Mouse (Mus musculus) hindbrain, embryonic 16.5 days (tissue): ENCODE measurements around the gene Hdac9. TPM values are rescaled to one million over a fixed set of nuclear protein-coding genes. Genes with fewer than 3 reads are reported as not detected.

Source experiments
- ATAC-seq: fragments of 200-750 bp; cut with Nextera tagmentation; 2 replicates; pipeline ENCODE4 v1.8.0; 2017; ENCODE audit warnings: moderate TSS enrichment, moderate library complexity
- H3K27ac ChIP-seq: fragments of 300-500 bp; sonication (generic); 2 replicates; pipeline ENCODE4 v1.5.1; 2014; ENCODE audit warnings: low read depth, mild to moderate bottlenecking, control low read depth, low read length, moderate library complexity
- H3K27me3 ChIP-seq: fragments of 300-500 bp; sonication (generic); replicated peaks from 2 replicates; pipeline ENCODE4 v1.6.1; 2014; ENCODE audit warnings: low read length; ENCODE audit not compliant: control insufficient read depth, insufficient read depth
- H3K36me3 ChIP-seq: fragments of 300-500 bp; sonication (generic); 2 replicates; pipeline ENCODE4 v1.6.1; 2014; ENCODE audit warnings: mild to moderate bottlenecking, low read length, moderate library complexity, mixed read lengths; ENCODE audit not compliant: control insufficient read depth, insufficient read depth
- H3K4me1 ChIP-seq: fragments of 300-500 bp; sonication (generic); 2 replicates; pipeline ENCODE4 v1.6.1; 2014; ENCODE audit warnings: low read depth, low read length; ENCODE audit not compliant: control insufficient read depth, insufficient read depth
- H3K4me2 ChIP-seq: fragments of 300-500 bp; sonication (generic); 2 replicates; pipeline ENCODE4 v1.6.1; 2014; ENCODE audit warnings: mild to moderate bottlenecking, low read length, control low read depth, moderate library complexity
- H3K4me3 ChIP-seq: fragments of 300-500 bp; sonication (generic); 2 replicates; pipeline ENCODE4 v1.5.1; 2014; ENCODE audit warnings: mild to moderate bottlenecking, low read length, control low read depth, moderate library complexity
- H3K9ac ChIP-seq: fragments of 300-500 bp; sonication (generic); 2 replicates; pipeline ENCODE4 v1.6.1; 2014; ENCODE audit warnings: low read depth, mild to moderate bottlenecking, control low read depth, low read length, moderate library complexity
- H3K9me3 ChIP-seq: fragments of 300-500 bp; sonication (generic); 2 replicates; pipeline ENCODE4 v1.6.1; 2014; ENCODE audit warnings: mild to moderate bottlenecking, low read length, moderate library complexity; ENCODE audit not compliant: control insufficient read depth
- WGBS: fragments of 180-500 bp; shearing (Covaris S2); extraction: QIAGEN DNeasy Blood & Tissue Kit; methylation state at CpG from one replicate; pipeline ENCODE4 v1.1.7; 2014; 5-methylcytosine and 5-hydroxymethylcytosine counted together
- polyA plus RNA-seq: library from polyadenylated mRNA; unstranded; fragments of >200 nt; fragmentation: Nextera tagmentation; extraction: Ambion mirVana; gene quantifications from 2 replicates; pipeline ENCODE4 v1.2.1, GENCODE M21; 2015

Gene Hdac9
- polyA plus RNA-seq, 1 experiment from 2014 or later = 10.4 TPM

DNA sequence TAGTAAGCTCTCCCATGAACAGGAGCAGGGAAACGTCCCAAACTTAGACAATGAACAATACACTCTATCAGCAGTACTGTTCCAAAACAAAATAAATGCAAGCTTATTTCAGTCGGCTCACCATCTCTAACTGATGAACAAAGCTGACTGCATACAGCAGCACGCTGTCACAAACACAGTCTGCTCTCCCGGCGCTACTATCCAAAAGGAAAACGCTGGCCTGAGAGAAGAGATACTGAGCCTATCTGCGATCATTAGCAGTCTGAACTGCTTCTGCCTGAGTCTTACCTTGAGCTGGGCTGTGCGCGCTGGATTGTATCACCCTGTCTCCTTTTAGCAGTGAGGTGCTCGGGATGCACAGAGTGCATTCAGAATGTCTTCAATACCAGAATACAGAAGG lies 299.1 kb downstream of the Hdac9 start:
- 0 out of 2 replicates have a peak, but pooled peaks have one; percentile 48 for ATAC-seq
- WGBS = 53% methylated on average over 10 of the region's 10 CpGs
- peak overlapping the region; percentile 30 for H3K4me2 ChIP-seq

DNA sequence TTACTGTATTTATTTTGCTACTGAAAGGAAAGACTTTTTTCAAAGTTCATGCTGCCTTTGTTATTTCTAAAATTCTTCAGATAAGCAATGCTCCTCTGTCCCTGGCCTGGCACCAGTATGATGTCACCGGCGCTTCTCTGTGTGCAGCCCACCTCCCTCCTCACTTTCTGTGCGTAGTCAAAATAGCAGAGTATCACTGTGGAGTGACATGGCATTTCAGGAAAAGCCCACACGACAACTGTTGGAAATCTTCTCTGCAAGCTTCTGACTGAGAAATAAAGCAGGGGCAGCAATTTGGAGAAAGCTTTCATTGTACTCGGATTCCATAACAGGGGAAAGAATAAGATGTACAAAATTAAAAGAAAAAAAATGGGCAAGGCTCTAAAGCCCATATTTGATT lies 302.1 kb downstream of the Hdac9 start:
- Histone ChIP-seq H3K36me3 (no peaks in the 10 kb centered on the region), H3K9ac (no peak overlapping the region), H3K27ac (no peak overlapping the region), H3K4me3 (no peak overlapping the region), H3K27me3 (no peaks in the 10 kb centered on the region), H3K4me2 (no peak overlapping the region), H3K9me3 (no peaks in the 10 kb centered on the region), H3K4me1 (no peaks in the 10 kb centered on the region)
- WGBS = 63% methylated on average over 5 of the region's 5 CpGs
- ATAC-seq = no peak

More for the DNA sequence above, 299.1 kb downstream of the Hdac9 start:
- peak overlapping the region; percentile 9; the same call in 1 of the 2 replicates for H3K9ac ChIP-seq
- H3K36me3 ChIP-seq = no peaks in the 10 kb centered on the region
- H3K27ac ChIP-seq = no peak overlapping the region
- H3K4me3 ChIP-seq = peak overlapping the region; percentile 15
- H3K9me3 ChIP-seq = no peaks in the 10 kb centered on the region
- H3K27me3 ChIP-seq = no peaks in the 10 kb centered on the region
- no peaks in the 10 kb centered on the region for H3K4me1 ChIP-seq

DNA sequence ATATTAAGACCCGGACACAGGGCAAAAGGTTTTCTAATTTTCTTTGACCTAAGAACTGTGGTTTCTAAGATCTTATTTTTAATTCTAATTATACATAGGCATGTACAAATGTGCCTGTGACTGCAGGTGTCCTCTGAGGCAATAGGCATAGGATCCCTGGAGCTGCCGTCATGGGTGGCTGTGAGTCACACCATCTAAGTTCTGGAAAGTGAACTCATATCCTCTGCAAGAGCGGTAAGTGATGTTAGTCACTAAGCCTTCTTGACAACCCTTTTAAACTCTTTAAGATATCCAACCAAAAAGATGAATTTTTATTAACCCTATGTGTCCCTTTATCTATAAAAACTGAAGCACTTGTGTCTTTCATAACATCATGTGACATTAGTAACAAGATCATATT lies 304.4 kb downstream of the Hdac9 start:
- Histone ChIP-seq H3K4me3 (no peak overlapping the region), H3K4me2 (no peak overlapping the region), H3K27me3 (no peaks in the 10 kb centered on the region), H3K9me3 (no peaks in the 10 kb centered on the region), H3K27ac (no peak overlapping the region), H3K4me1 (no peaks in the 10 kb centered on the region), H3K9ac (no peak overlapping the region), H3K36me3 (no peaks in the 10 kb centered on the region)
- no peak for ATAC-seq
- 96% methylated on average over 3 of the region's 3 CpGs for WGBS

DNA sequence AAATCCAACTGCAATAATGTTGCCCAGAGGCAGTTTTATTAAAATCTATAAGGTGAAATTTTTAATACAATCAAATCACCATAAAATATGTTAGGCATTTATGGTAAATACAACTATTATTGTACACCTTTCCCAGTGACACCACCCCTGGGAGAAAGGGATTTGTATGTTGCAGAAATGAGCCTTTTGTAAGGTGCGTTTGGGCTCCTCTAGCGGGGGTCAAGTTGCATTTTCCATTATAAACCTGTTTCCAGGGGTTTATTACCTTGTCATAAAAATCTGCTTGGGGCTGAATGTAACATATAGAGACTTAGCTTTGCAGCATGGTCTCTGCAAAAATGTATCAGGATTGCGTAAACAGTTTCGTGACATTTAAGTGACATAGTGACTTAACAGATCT lies 312.4 kb downstream of the Hdac9 start:
- H3K27ac ChIP-seq = no peak overlapping the region
- H3K4me3 ChIP-seq = no peak overlapping the region
- H3K36me3 ChIP-seq = no peaks in the 10 kb centered on the region
- 83% methylated on average over 4 of the region's 4 CpGs for WGBS
- ATAC-seq = no peak
- no peak overlapping the region for H3K4me2 ChIP-seq
- H3K9ac ChIP-seq = no peak overlapping the region
- no peaks in the 10 kb centered on the region for H3K9me3 ChIP-seq
- no peaks in the 10 kb centered on the region for H3K4me1 ChIP-seq
- no peaks in the 10 kb centered on the region for H3K27me3 ChIP-seq

DNA sequence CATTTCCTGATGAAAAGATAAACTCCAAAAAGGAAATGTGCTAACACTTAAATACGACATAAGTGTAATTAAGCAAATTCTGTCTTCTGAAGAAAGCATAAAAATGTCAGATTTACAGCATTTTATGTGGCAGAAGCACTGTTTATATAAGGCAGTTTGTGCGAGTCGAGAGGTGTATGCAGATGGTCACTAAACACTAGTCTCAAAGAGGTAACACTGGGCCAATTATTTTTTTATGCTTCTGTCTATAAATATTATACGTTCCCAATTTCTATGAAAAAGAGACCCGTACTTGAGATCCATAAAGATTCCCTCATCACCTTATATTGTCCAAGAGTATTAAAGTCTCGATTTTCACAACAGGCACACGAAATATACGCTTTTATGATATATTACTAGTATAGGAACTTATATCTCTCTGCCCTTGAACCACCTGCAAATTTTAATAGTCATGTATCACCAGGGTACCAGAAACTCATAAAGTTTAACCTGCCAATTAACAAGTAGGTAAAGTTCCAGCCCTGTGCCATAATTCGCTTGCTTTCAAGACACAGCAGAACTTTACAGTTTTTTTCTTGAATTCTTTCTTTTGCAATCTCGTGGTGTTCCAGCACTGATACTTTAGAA lies 322.6 kb downstream of the Hdac9 start:
- no peaks in the 10 kb centered on the region for H3K4me1 ChIP-seq
- H3K36me3 ChIP-seq = no peaks in the 10 kb centered on the region
- H3K4me3 ChIP-seq = no peak overlapping the region
- ATAC-seq = no peak
- H3K27me3 ChIP-seq = no peaks in the 10 kb centered on the region
- 93% methylated on average over 10 of the region's 10 CpGs for WGBS
- no peak overlapping the region for H3K27ac ChIP-seq
- H3K9ac ChIP-seq = no peak overlapping the region
- no peak overlapping the region for H3K4me2 ChIP-seq
- H3K9me3 ChIP-seq = no peaks in the 10 kb centered on the region

DNA sequence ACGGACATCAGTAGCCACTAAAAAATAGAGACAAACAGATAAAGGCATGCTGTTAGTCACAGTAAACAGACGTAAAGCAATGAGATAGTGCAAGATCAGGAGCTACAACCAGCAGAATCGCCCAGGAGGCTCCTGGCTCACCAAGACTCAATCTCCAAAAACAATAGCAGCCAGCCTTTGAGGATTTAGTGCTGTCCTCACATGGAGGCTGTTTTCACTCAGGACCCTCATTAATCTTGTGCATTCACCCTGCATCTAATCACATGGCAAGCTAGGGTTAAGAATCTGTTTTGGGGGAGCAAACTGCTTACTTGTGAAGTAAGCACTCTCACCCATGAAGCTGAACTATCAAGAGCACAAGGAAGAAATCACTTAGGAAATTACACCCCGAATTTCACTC lies 329.7 kb downstream of the Hdac9 start:
- no peaks in the 10 kb centered on the region for H3K9me3 ChIP-seq
- H3K27ac ChIP-seq = no peak overlapping the region
- no peak overlapping the region for H3K4me3 ChIP-seq
- no peaks in the 10 kb centered on the region for H3K4me1 ChIP-seq
- no peak overlapping the region for H3K9ac ChIP-seq
- H3K4me2 ChIP-seq = no peak overlapping the region
- 47% methylated on average over 4 of the region's 4 CpGs for WGBS
- H3K27me3 ChIP-seq = no peaks in the 10 kb centered on the region
- ATAC-seq = no peak
- no peaks in the 10 kb centered on the region for H3K36me3 ChIP-seq

DNA sequence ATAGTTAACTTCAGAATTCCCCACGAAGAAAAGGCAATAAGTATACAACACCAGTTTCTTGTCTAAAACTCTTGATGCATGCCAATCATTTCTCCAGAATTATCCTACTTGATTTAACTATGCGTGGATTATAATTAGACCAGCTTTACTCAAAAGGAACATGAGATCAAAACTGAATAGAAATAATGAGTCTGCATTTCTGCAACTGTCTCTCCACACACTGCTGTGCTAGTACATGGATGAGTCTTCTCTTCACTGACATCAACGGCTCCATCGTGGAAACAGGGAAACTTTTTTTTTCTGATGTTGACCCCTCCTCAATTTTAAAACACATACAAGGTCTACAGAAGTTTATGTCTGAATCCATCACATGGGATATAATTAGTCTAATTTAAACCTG lies 334.4 kb downstream of the Hdac9 start:
- H3K4me1 ChIP-seq = no peaks in the 10 kb centered on the region
- H3K36me3 ChIP-seq = no peaks in the 10 kb centered on the region
- H3K4me2 ChIP-seq = no peak overlapping the region
- no peak overlapping the region for H3K9ac ChIP-seq
- no peaks in the 10 kb centered on the region for H3K9me3 ChIP-seq
- no peak overlapping the region for H3K27ac ChIP-seq
- ATAC-seq = no peak
- 85% methylated on average over 4 of the region's 4 CpGs for WGBS
- H3K4me3 ChIP-seq = no peak overlapping the region
- H3K27me3 ChIP-seq = no peaks in the 10 kb centered on the region

DNA sequence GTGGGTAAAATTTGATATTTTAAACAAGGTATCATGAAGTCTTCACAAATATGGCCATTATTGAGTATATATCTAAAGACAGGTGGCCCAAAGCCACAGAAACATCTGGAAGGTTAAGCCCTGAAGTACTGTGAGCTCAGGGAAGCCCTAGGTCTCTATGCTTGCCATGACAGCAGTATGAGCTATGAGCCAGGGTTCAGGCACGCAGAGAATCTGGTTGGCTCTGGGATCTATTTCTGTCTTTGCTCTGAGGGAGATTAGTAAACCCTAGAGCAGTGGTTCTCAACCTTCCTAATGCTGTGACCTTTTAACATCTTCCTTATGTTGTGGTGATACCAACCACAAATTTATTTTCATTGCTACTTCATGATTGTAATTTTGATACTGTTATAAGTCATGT lies 337.7 kb downstream of the Hdac9 start:
- Histone ChIP-seq H3K27me3 (no peaks in the 10 kb centered on the region), H3K36me3 (no peaks in the 10 kb centered on the region), H3K4me1 (no peaks in the 10 kb centered on the region), H3K27ac (no peak overlapping the region), H3K9me3 (no peaks in the 10 kb centered on the region), H3K4me3 (no peak overlapping the region), H3K9ac (no peak overlapping the region), H3K4me2 (no peak overlapping the region)
- 65% methylated on average over 1 of the region's 1 CpGs for WGBS
- no peak for ATAC-seq

DNA sequence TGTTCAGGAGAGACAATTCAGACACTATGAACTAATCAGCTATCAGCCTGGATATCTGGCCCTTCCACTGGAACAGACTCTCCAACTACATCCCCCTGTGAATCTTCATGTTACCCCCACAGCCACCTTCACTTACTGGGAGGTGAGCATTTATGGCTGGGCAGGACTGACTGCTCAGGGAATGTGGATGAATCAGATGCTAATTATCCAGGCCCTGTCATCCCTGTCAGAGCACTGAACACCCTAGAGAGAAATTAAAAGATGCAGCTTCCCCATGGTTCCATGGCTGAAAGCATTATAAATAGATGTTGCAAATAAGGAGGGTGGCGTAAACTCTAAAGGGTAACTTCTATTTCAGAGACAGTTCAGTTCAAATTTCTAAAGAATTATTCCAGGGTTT lies 345.8 kb downstream of the Hdac9 start:
- Histone ChIP-seq H3K4me3 (no peak overlapping the region), H3K9me3 (no peaks in the 10 kb centered on the region), H3K4me1 (no peaks in the 10 kb centered on the region), H3K36me3 (no peaks in the 10 kb centered on the region), H3K9ac (no peak overlapping the region), H3K27ac (no peak overlapping the region), H3K4me2 (no peak overlapping the region), H3K27me3 (no peaks in the 10 kb centered on the region)
- 73% methylated on average over 1 of the region's 1 CpGs for WGBS
- no peak for ATAC-seq

DNA sequence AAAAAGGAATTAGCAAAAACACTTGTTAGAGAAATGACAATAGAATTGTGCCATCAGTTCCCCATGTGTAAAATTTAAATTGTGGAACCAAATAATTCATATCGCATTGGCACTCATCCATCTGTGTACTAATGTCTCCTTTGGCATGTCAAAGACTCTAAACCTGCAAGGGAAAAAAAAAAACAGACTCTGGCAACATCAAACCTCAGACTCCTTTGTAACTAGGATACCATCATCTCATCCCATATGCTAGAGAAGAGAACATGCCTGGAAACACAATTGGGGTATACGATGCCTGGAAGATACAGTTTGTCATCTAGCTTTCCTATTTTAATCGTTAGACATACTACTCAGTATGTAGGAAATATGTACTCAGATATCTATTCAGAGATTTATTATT lies 347.4 kb downstream of the Hdac9 start:
- 64% methylated on average over 3 of the region's 3 CpGs for WGBS
- Histone ChIP-seq H3K4me2 (no peak overlapping the region), H3K27ac (no peak overlapping the region), H3K36me3 (no peaks in the 10 kb centered on the region), H3K9me3 (no peaks in the 10 kb centered on the region), H3K4me1 (no peaks in the 10 kb centered on the region), H3K9ac (no peak overlapping the region), H3K27me3 (no peaks in the 10 kb centered on the region), H3K4me3 (no peak overlapping the region)
- no peak for ATAC-seq
